Mouse (Mus musculus): ENCODE measurements around the gene Tnrc6b. TPM values are rescaled to one million over a fixed set of nuclear protein-coding genes. Genes with fewer than 3 reads are reported as not detected.
A peak's percentile ranks its signal among the peaks of the same experiment; 100 is the strongest.

Tnrc6b gene
- total and polyA plus RNA-seq, 3 experiments, result 14.2 to 146 (median 24.5) TPM

- DNase-seq (ENCODE audit: low spot score) (no peak), ATAC-seq (ENCODE audit: extremely low read depth, insufficient number of reproducible peaks, low FRiP score, poor library complexity, severe bottlenecking) (no peak)
- TF ChIP-seq GATA2 (IDR thresholded peaks at IDR 0.05; ENCODE audit: borderline replicate concordance, low read depth, low read length) (no peak), GATA1 (IDR thresholded peaks at IDR 0.05; ENCODE audit: borderline replicate concordance, low read length) (no peak), CTCF (IDR thresholded peaks at IDR 0.05; ENCODE audit: low read depth, low read length) (no peak), TAL1 (conservative IDR thresholded peaks at IDR 0.05; ENCODE audit: low read depth, low read length) (no peak), POLR2AphosphoS5 (IDR thresholded peaks at IDR 0.05; ENCODE audit: insufficient replicate concordance, low read depth, low read length) (no peak)
Observed at GRCm38 (mm10) chr15:80795076-80795475, 84.0 kb downstream of the Tnrc6b start.

GRCm38 (mm10) chr15:80797757-80798156, 86.6 kb downstream of the Tnrc6b start:
- H3K36me3 ChIP-seq (replicated peaks), result no peaks in the 10 kb centered on the region
- peaks cover 31% of the 10 kb centered on the region for H3K4me1 ChIP-seq (ENCODE audit: insufficient read depth, low read depth, low read length)
- no peak for TF ChIP-seq POLR2AphosphoS5 (IDR thresholded peaks at IDR 0.05; ENCODE audit: insufficient replicate concordance, low read depth, low read length)
- TF ChIP-seq GATA1 (IDR thresholded peaks at IDR 0.05; ENCODE audit: borderline replicate concordance, low read length), result no peak
- no peak for TF ChIP-seq CTCF (IDR thresholded peaks at IDR 0.05; ENCODE audit: low read depth, low read length)
- no peak for TF ChIP-seq TAL1 (conservative IDR thresholded peaks at IDR 0.05; ENCODE audit: low read depth, low read length)
- H3K4me3 ChIP-seq (ENCODE audit: low read depth, low read length), result peak overlapping the region; percentile 68
- no peaks in the 10 kb centered on the region for H3K27me3 ChIP-seq (ENCODE audit: insufficient read depth, low read length)
- peak; percentile 35; the same call in 1 of the 2 replicates for ATAC-seq (ENCODE audit: extremely low read depth, insufficient number of reproducible peaks, low FRiP score, poor library complexity, severe bottlenecking)
- DNase-seq (ENCODE audit: low spot score), result peak; percentile 6
- no peaks in the 10 kb centered on the region for H3K9me3 ChIP-seq (replicated peaks)

More at GRCm38 (mm10) chr15:80795076-80795475, 84.0 kb downstream of the Tnrc6b start:
- no peak overlapping the region for H3K4me3 ChIP-seq (ENCODE audit: low read depth, low read length)
- peaks cover 2% of the 10 kb centered on the region for H3K36me3 ChIP-seq (replicated peaks)
- no peaks in the 10 kb centered on the region for H3K27me3 ChIP-seq (ENCODE audit: insufficient read depth, low read length)
- no peaks in the 10 kb centered on the region for H3K9me3 ChIP-seq (replicated peaks)
- peaks cover 8% of the 10 kb centered on the region for H3K4me1 ChIP-seq (ENCODE audit: insufficient read depth, low read depth, low read length)

GRCm38 (mm10) chr15:80798367-80799073, 87.4 kb downstream of the Tnrc6b start:
- TF ChIP-seq TAL1 (conservative IDR thresholded peaks at IDR 0.05; ENCODE audit: low read depth, low read length), result no peak
- no peak for TF ChIP-seq CTCF (IDR thresholded peaks at IDR 0.05; ENCODE audit: low read depth, low read length)
- TF ChIP-seq POLR2AphosphoS5 (IDR thresholded peaks at IDR 0.05; ENCODE audit: insufficient replicate concordance, low read depth, low read length), result no peak
- no peak for TF ChIP-seq GATA2 (IDR thresholded peaks at IDR 0.05; ENCODE audit: borderline replicate concordance, low read depth, low read length)
- no peak for TF ChIP-seq GATA1 (IDR thresholded peaks at IDR 0.05; ENCODE audit: borderline replicate concordance, low read length)
- peaks cover 39% of the 10 kb centered on the region for H3K4me1 ChIP-seq (ENCODE audit: insufficient read depth, low read depth, low read length)
- peak overlapping the region; percentile 68 for H3K4me3 ChIP-seq (ENCODE audit: low read depth, low read length)
- H3K27me3 ChIP-seq (ENCODE audit: insufficient read depth, low read length), result no peaks in the 10 kb centered on the region
- ATAC-seq (ENCODE audit: extremely low read depth, insufficient number of reproducible peaks, low FRiP score, poor library complexity, severe bottlenecking), result peak; percentile 75
- peaks cover 4% of the 10 kb centered on the region for H3K36me3 ChIP-seq (replicated peaks)
- peak; percentile 75 for DNase-seq (ENCODE audit: low spot score)
- no peaks in the 10 kb centered on the region for H3K9me3 ChIP-seq (replicated peaks)

GRCm38 (mm10) chr15:80799074-80799633, 88.0 kb downstream of the Tnrc6b start:
- no peaks in the 10 kb centered on the region for H3K9me3 ChIP-seq (replicated peaks)
- peaks cover 43% of the 10 kb centered on the region for H3K4me1 ChIP-seq (ENCODE audit: insufficient read depth, low read depth, low read length)
- peak overlapping the region; percentile 68 for H3K4me3 ChIP-seq (ENCODE audit: low read depth, low read length)
- TF ChIP-seq TAL1 (conservative IDR thresholded peaks at IDR 0.05; ENCODE audit: low read depth, low read length) (no peak), GATA2 (IDR thresholded peaks at IDR 0.05; ENCODE audit: borderline replicate concordance, low read depth, low read length) (no peak), GATA1 (IDR thresholded peaks at IDR 0.05; ENCODE audit: borderline replicate concordance, low read length) (no peak), POLR2AphosphoS5 (IDR thresholded peaks at IDR 0.05; ENCODE audit: insufficient replicate concordance, low read depth, low read length) (no peak), CTCF (IDR thresholded peaks at IDR 0.05; ENCODE audit: low read depth, low read length) (no peak)
- no peak for ATAC-seq (ENCODE audit: extremely low read depth, insufficient number of reproducible peaks, low FRiP score, poor library complexity, severe bottlenecking)
- H3K27me3 ChIP-seq (ENCODE audit: insufficient read depth, low read length), result no peaks in the 10 kb centered on the region
- no peak for DNase-seq (ENCODE audit: low spot score)
- H3K36me3 ChIP-seq (replicated peaks), result peaks cover 4% of the 10 kb centered on the region

- no peak for DNase-seq (ENCODE audit: low spot score)
- H3K4me1 ChIP-seq (ENCODE audit: insufficient read depth, low read depth, low read length), result peaks cover 46% of the 10 kb centered on the region
- peak overlapping the region; percentile 68 for H3K4me3 ChIP-seq (ENCODE audit: low read depth, low read length)
- peaks cover 7% of the 10 kb centered on the region for H3K36me3 ChIP-seq (replicated peaks)
- no peak for ATAC-seq (ENCODE audit: extremely low read depth, insufficient number of reproducible peaks, low FRiP score, poor library complexity, severe bottlenecking)
- no peak for TF ChIP-seq CTCF (IDR thresholded peaks at IDR 0.05; ENCODE audit: low read depth, low read length)
- TF ChIP-seq GATA1 (IDR thresholded peaks at IDR 0.05; ENCODE audit: borderline replicate concordance, low read length), result no peak
- no peak for TF ChIP-seq TAL1 (conservative IDR thresholded peaks at IDR 0.05; ENCODE audit: low read depth, low read length)
- no peak for TF ChIP-seq POLR2AphosphoS5 (IDR thresholded peaks at IDR 0.05; ENCODE audit: insufficient replicate concordance, low read depth, low read length)
- no peak for TF ChIP-seq GATA2 (IDR thresholded peaks at IDR 0.05; ENCODE audit: borderline replicate concordance, low read depth, low read length)
- no peaks in the 10 kb centered on the region for H3K9me3 ChIP-seq (replicated peaks)
- no peaks in the 10 kb centered on the region for H3K27me3 ChIP-seq (ENCODE audit: insufficient read depth, low read length)
Observed at GRCm38 (mm10) chr15:80799634-80800137, 88.6 kb downstream of the Tnrc6b start.

GRCm38 (mm10) chr15:80800201-80800600, 89.1 kb downstream of the Tnrc6b start:
- Histone ChIP-seq H3K27me3 (ENCODE audit: insufficient read depth, low read length) (no peaks in the 10 kb centered on the region), H3K4me3 (ENCODE audit: low read depth, low read length) (peak overlapping the region; percentile 68; the same call in 1 of the 2 replicates), H3K9me3 (replicated peaks) (no peaks in the 10 kb centered on the region), H3K36me3 (replicated peaks) (peaks cover 10% of the 10 kb centered on the region), H3K4me1 (ENCODE audit: insufficient read depth, low read depth, low read length) (peaks cover 49% of the 10 kb centered on the region)
- no peak for DNase-seq (ENCODE audit: low spot score)
- ATAC-seq (ENCODE audit: extremely low read depth, insufficient number of reproducible peaks, low FRiP score, poor library complexity, severe bottlenecking), result no peak
- TF ChIP-seq CTCF (IDR thresholded peaks at IDR 0.05; ENCODE audit: low read depth, low read length), result no peak
- TF ChIP-seq POLR2AphosphoS5 (IDR thresholded peaks at IDR 0.05; ENCODE audit: insufficient replicate concordance, low read depth, low read length), result no peak
- no peak for TF ChIP-seq GATA2 (IDR thresholded peaks at IDR 0.05; ENCODE audit: borderline replicate concordance, low read depth, low read length)
- no peak for TF ChIP-seq TAL1 (conservative IDR thresholded peaks at IDR 0.05; ENCODE audit: low read depth, low read length)
- no peak for TF ChIP-seq GATA1 (IDR thresholded peaks at IDR 0.05; ENCODE audit: borderline replicate concordance, low read length)
